Mouse (Mus musculus) macrophage (primary cell): ENCODE results near the gene Pkmyt1. TPM values are rescaled to one million over a fixed set of nuclear protein-coding genes. Genes with fewer than 3 reads are reported as not detected.
"Not testable (repeated sequence)": the region's sequence is repeated elsewhere in the genome, so short reads cannot be mapped to it uniquely, and the experiment has no call there.

Source experiments
- H3K27ac ChIP-seq: fragments of 350-480 bp; formaldehyde crosslinking; 2 replicates; pipeline ENCODE4 v1.9.0; 2021
- H3K36me3 ChIP-seq: fragments of 350-480 bp; formaldehyde crosslinking; 2 replicates; pipeline ENCODE4 v1.9.0; 2021; ENCODE audit errors: inconsistent target
- H3K4me3 ChIP-seq: fragments of 350-480 bp; formaldehyde crosslinking; 2 replicates; pipeline ENCODE4 v1.9.0; 2021; ENCODE audit errors: inconsistent target
- H3K79me2 ChIP-seq: fragments of 350-480 bp; formaldehyde crosslinking; 2 replicates; pipeline ENCODE4 v1.9.0; 2021; ENCODE audit errors: inconsistent target
- WGBS: methylation state at CpG from one replicate; pipeline ENCODE4 v1.1.7; 2026; ENCODE audit warnings: inconsistent platforms; ENCODE audit not compliant: missing documents; 5-methylcytosine and 5-hydroxymethylcytosine counted together
- polyA plus RNA-seq: library from polyadenylated mRNA; stranded (reverse); fragments of 250-400 nt; gene quantifications from 3 replicates; pipeline ENCODE4 v1.2.4, GENCODE M21; 2018; ENCODE audit warnings: inconsistent platforms

The Pkmyt1 gene
- polyA plus RNA-seq, 1 experiment from 2014 or later: 2.7 TPM

- Histone ChIP-seq H3K4me3 (no peak overlapping the region), H3K79me2 (no peaks in the 10 kb centered on the region), H3K27ac (no peak overlapping the region), H3K36me3 (peaks cover 2% of the 10 kb centered on the region; the same call in 1 of the 2 replicates)
- WGBS: 22% methylated on average over 6 of the region's 6 CpGs
These were observed 21.9 kb downstream of the Pkmyt1 start for GRCm38 (mm10) chr17:23748026-23748425.

GRCm38 (mm10) chr17:23748631-23749391 lies 22.7 kb downstream of the Pkmyt1 start:
- Histone ChIP-seq H3K36me3 (peaks cover 5% of the 10 kb centered on the region; the same call in 1 of the 2 replicates), H3K27ac (peak overlapping the region; percentile 27; the same call in 1 of the 2 replicates), H3K79me2 (no peaks in the 10 kb centered on the region), H3K4me3 (peak overlapping the region; percentile 35)
- WGBS: 12% methylated on average over 10 of the region's 10 CpGs

GRCm38 (mm10) chr17:23749400-23750191 lies 23.5 kb downstream of the Pkmyt1 start:
- H3K4me3 ChIP-seq: peak overlapping the region; percentile 35
- H3K79me2 ChIP-seq: no peaks in the 10 kb centered on the region
- WGBS: 80% methylated on average over 11 of the region's 11 CpGs
- H3K27ac ChIP-seq: peak overlapping the region; percentile 27; the same call in 1 of the 2 replicates
- peaks cover 5% of the 10 kb centered on the region; the same call in 1 of the 2 replicates for H3K36me3 ChIP-seq

- H3K4me3 ChIP-seq: no peak overlapping the region
- WGBS: 75% methylated on average over 13 of the region's 13 CpGs
- H3K27ac ChIP-seq: no peak overlapping the region
- peaks cover 32% of the 10 kb centered on the region; the same call in 1 of the 2 replicates for H3K36me3 ChIP-seq
- H3K79me2 ChIP-seq: no peaks in the 10 kb centered on the region
These were observed 29.6 kb downstream of the Pkmyt1 start for GRCm38 (mm10) chr17:23755689-23756088.

GRCm38 (mm10) chr17:23757581-23757980 lies 31.4 kb downstream of the Pkmyt1 start:
- WGBS: 97% methylated on average over 9 of the region's 9 CpGs
- Histone ChIP-seq H3K36me3 (peaks cover 32% of the 10 kb centered on the region; the same call in 1 of the 2 replicates), H3K79me2 (no peaks in the 10 kb centered on the region), H3K27ac (no peak overlapping the region), H3K4me3 (no peak overlapping the region)

- WGBS: 97% methylated on average over 8 of the region's 8 CpGs
- no peak overlapping the region for H3K27ac ChIP-seq
- H3K79me2 ChIP-seq: no peaks in the 10 kb centered on the region
- H3K36me3 ChIP-seq: peaks cover 27% of the 10 kb centered on the region; the same call in 1 of the 2 replicates
- no peak overlapping the region for H3K4me3 ChIP-seq
These were observed 32.7 kb downstream of the Pkmyt1 start for GRCm38 (mm10) chr17:23758801-23759200.

- H3K27ac ChIP-seq: no peak overlapping the region
- 88% methylated on average over 9 of the region's 9 CpGs for WGBS
- H3K36me3 ChIP-seq: peaks cover 27% of the 10 kb centered on the region; the same call in 1 of the 2 replicates
These were observed 34.1 kb downstream of the Pkmyt1 start for GRCm38 (mm10) chr17:23760231-23760630.

GRCm38 (mm10) chr17:23761155-23761554 lies 35.0 kb downstream of the Pkmyt1 start:
- no peak overlapping the region for H3K4me3 ChIP-seq
- 93% methylated on average over 3 of the region's 3 CpGs for WGBS
- H3K79me2 ChIP-seq: no peaks in the 10 kb centered on the region
- H3K36me3 ChIP-seq: peaks cover 24% of the 10 kb centered on the region; the same call in 1 of the 2 replicates
- no peak overlapping the region for H3K27ac ChIP-seq

More at GRCm38 (mm10) chr17:23760231-23760630, 34.1 kb downstream of the Pkmyt1 start:
- no peaks in the 10 kb centered on the region for H3K79me2 ChIP-seq
- no peak overlapping the region for H3K4me3 ChIP-seq

- Histone ChIP-seq H3K79me2 (no peaks in the 10 kb centered on the region), H3K27ac (no peak overlapping the region), H3K4me3 (no peak overlapping the region), H3K36me3 (peaks cover 18% of the 10 kb centered on the region; the same call in 1 of the 2 replicates)
- 96% methylated on average over 11 of the region's 11 CpGs for WGBS
These were observed 36.8 kb downstream of the Pkmyt1 start for GRCm38 (mm10) chr17:23762976-23763375.

- H3K36me3 ChIP-seq: no peaks in the 10 kb centered on the region
- no peaks in the 10 kb centered on the region for H3K79me2 ChIP-seq
- H3K4me3 ChIP-seq: peak overlapping the region; percentile 66
- H3K27ac ChIP-seq: no peak overlapping the region
- WGBS: 65% methylated on average over 2 of the region's 2 CpGs
These were observed 44.4 kb downstream of the Pkmyt1 start for GRCm38 (mm10) chr17:23770493-23770892.

- Histone ChIP-seq H3K4me3 (peak overlapping the region; percentile 66), H3K79me2 (no peaks in the 10 kb centered on the region), H3K27ac (no peak overlapping the region), H3K36me3 (no peaks in the 10 kb centered on the region)
- 3% methylated on average over 18 of the region's 19 CpGs for WGBS
These were observed 44.8 kb downstream of the Pkmyt1 start for GRCm38 (mm10) chr17:23770896-23771283.

GRCm38 (mm10) chr17:23771284-23772218 lies 45.4 kb downstream of the Pkmyt1 start, which contains the start of gene Flywch1:
Gene Flywch1, minus strand, starts transcription at chr17:23771602.
- no peak within 1 kb of the TSS for H3K27ac ChIP-seq
- H3K4me3 ChIP-seq: peak within 1 kb of the TSS; percentile 66
- H3K36me3 ChIP-seq: no peaks in the 10 kb centered on the region
- H3K79me2 ChIP-seq: no peaks in the 10 kb centered on the region
- 3% methylated on average over 55 of the region's 58 CpGs for WGBS

GRCm38 (mm10) chr17:23772219-23772556 lies 46.1 kb downstream of the Pkmyt1 start:
- not testable (repeated sequence) for H3K79me2 ChIP-seq, H3K4me3 ChIP-seq, H3K36me3 ChIP-seq, H3K27ac ChIP-seq
- 67% methylated on average over 2 of the region's 2 CpGs for WGBS

- 75% methylated on average over 6 of the region's 6 CpGs for WGBS
- Histone ChIP-seq H3K36me3 (no peaks in the 10 kb centered on the region), H3K27ac (no peak overlapping the region), H3K79me2 (no peaks in the 10 kb centered on the region), H3K4me3 (no peak overlapping the region)
These were observed 47.5 kb downstream of the Pkmyt1 start for GRCm38 (mm10) chr17:23773676-23774075.
